ENCODE assay signal across 18 mouse cellular contexts in genomic region chr5:113554571-113554970, GRCm38 (mm10).
DNase-seq lines count a peak whose midpoint lies in the region; TF ChIP-seq lines count a peak whose summit lies in the region.
"Had no signal": no experiment of that assay in that cellular context is flagged by ENCODE, and none has a peak within 500 bp of the region (broad histone marks: within the 10 kb centered on the region; RNA-seq: fewer than 3 reads in every experiment).

No protein-coding gene starts in this region.

- H3K27ac ChIP-seq in heart, adult 2 months: no peak overlapping the region
- H3K27ac ChIP-seq in heart, embryonic 10.5 days: no peak overlapping the region
- H3K27ac ChIP-seq in midbrain, embryonic 10.5 days (replicated peaks): no peak overlapping the region
- H3K27ac ChIP-seq: forebrain, embryonic 10.5 days; hindbrain, embryonic 15.5 days; macrophage had no signal

- peak; percentile 62 for DNase-seq in adrenal gland, postnatal 14 days
- DNase-seq in adrenal gland, adult 18-20 months (ENCODE audit: low spot score in 2 of 2): no peak
- peak; percentile 27 to 48 for DNase-seq in heart, adult 2 months
- DNase-seq in heart, embryonic 10.5 days (ENCODE audit: low spot score): no peak
- DNase-seq in adipocyte (ENCODE audit: low spot score): peak; percentile 35
- peak; percentile 80 for DNase-seq in cerebellum, adult 9-11 months
- no peak for DNase-seq in midbrain, embryonic 10.5 days (ENCODE audit: low spot score)
- no peak for DNase-seq in kidney, postnatal 10 days
- DNase-seq: gastrocnemius, postnatal 10 days; kidney, postnatal 36 days; layer of hippocampus, postnatal 36 days; right cerebral cortex, postnatal 4 days; thymus, postnatal 14 days had no signal

- H3K27me3 ChIP-seq in heart, adult 2 months (ENCODE audit: control insufficient read depth, insufficient read depth, low read length): 0 out of 2 replicates have a peak, but pooled peaks cover 4% of the 10 kb centered on the region
- peaks cover 54% of the 10 kb centered on the region for H3K27me3 ChIP-seq in heart, embryonic 10.5 days (ENCODE audit: insufficient read depth, poor library complexity, severe bottlenecking)
- peaks cover 39% of the 10 kb centered on the region for H3K27me3 ChIP-seq in midbrain, embryonic 10.5 days (ENCODE audit: low read depth, poor library complexity, severe bottlenecking)

- H3K4me3 ChIP-seq in heart, adult 2 months: no peak overlapping the region
- H3K4me3 ChIP-seq in heart, embryonic 10.5 days: no peak overlapping the region
- H3K4me3 ChIP-seq in midbrain, embryonic 10.5 days: no peak overlapping the region
- H3K4me3 ChIP-seq: forebrain, embryonic 10.5 days; hindbrain, embryonic 15.5 days; myocyte; neural tube, embryonic 13.5 days had no signal

- no peak overlapping the region for H3K9ac ChIP-seq in heart, adult 2 months (ENCODE audit: low read depth, low read length)
- H3K9ac ChIP-seq: hindbrain, embryonic 15.5 days; neural tube, embryonic 13.5 days had no signal

- WGBS in heart, adult 2 months: 80% methylated on average over 2 of the region's 2 CpGs
- 81% methylated on average over 2 of the region's 2 CpGs for WGBS in heart, embryonic 10.5 days
- WGBS in midbrain, embryonic 10.5 days: 78% methylated on average over 2 of the region's 2 CpGs

- no peak for TF ChIP-seq EP300 in heart, adult 2 months (IDR thresholded peaks at IDR 0.05; ENCODE audit: insufficient read depth, low read depth, low read length)

- no peaks in the 10 kb centered on the region for H3K36me3 ChIP-seq in heart, adult 2 months (ENCODE audit: control insufficient read depth, insufficient read depth, low read length)
- no peaks in the 10 kb centered on the region for H3K36me3 ChIP-seq in heart, embryonic 10.5 days
- H3K36me3 ChIP-seq in midbrain, embryonic 10.5 days: no peaks in the 10 kb centered on the region
- H3K36me3 ChIP-seq: forebrain, embryonic 10.5 days; hindbrain, embryonic 15.5 days had no signal

- no peak for TF ChIP-seq CTCF in heart, adult 2 months (IDR thresholded peaks at IDR 0.05)

- no peaks in the 10 kb centered on the region for H3K79me2 ChIP-seq in heart, adult 2 months (replicated peaks; ENCODE audit: control insufficient read depth, insufficient read depth, low read length)

- peaks cover 3% of the 10 kb centered on the region; the same call in 1 of the 2 replicates for H3K4me1 ChIP-seq in heart, adult 2 months (ENCODE audit: control insufficient read depth, insufficient read depth, low read length)
- H3K4me1 ChIP-seq in heart, embryonic 10.5 days: peaks cover 11% of the 10 kb centered on the region; the same call in 1 of the 2 replicates
- H3K4me1 ChIP-seq in midbrain, embryonic 10.5 days: peaks cover 40% of the 10 kb centered on the region

- H3K9me3 ChIP-seq in heart, embryonic 10.5 days: no peaks in the 10 kb centered on the region
- no peaks in the 10 kb centered on the region for H3K9me3 ChIP-seq in midbrain, embryonic 10.5 days (replicated peaks)
- H3K9me3 ChIP-seq: forebrain, embryonic 10.5 days; hindbrain, embryonic 15.5 days; neural tube, embryonic 13.5 days had no signal

- intact Hi-C loops in heart, adult 2 months (cut with DNase I): no loop called here

- no peak for TF ChIP-seq POLR2A in heart, adult 2 months (IDR thresholded peaks at IDR 0.05; ENCODE audit: insufficient read depth, low read depth, low read length)

Comparison
In these comparisons a context has a peak if more than half of its experiments do, and no peak if none do; other contexts are left out.
1. DNase-seq: peak in adrenal gland, postnatal 14 days (single experiment), heart, adult 2 months (2 of 2), adipocyte (single experiment) and cerebellum, adult 9-11 months (single experiment); none in adrenal gland, adult 18-20 months (0 of 2), heart, embryonic 10.5 days (single experiment), midbrain, embryonic 10.5 days (single experiment) and kidney, postnatal 10 days (single experiment).